In genomic region chr5:23626173-23626572, GRCm38 (mm10) we compare ENCODE assay signal across 24 mouse cellular contexts.
"Had no signal": no experiment of that assay in that cellular context is flagged by ENCODE, and none has a peak within 500 bp of the region (broad histone marks: within the 10 kb centered on the region; RNA-seq: fewer than 3 reads in every experiment).

No protein-coding gene starts in this region.

- DNase-seq: gastrocnemius, postnatal 14 days; heart, adult 2 months; heart, postnatal 10 days; heart, postnatal 4 days; kidney, adult 18-20 months; kidney, adult 8-10 months; kidney, postnatal 10 days; kidney, postnatal 25 days; kidney, postnatal 4 days; liver; lung, adult 18-20 months had no signal

- H3K4me3 ChIP-seq: heart, adult 2 months; hindbrain, embryonic 10.5 days; hindbrain, embryonic 12.5 days; intestine, embryonic 15.5 days; layer of hippocampus, adult 2 months; left cerebral cortex, adult 2 months; limb, embryonic 10.5 days; limb, embryonic 12.5 days had no signal

- H3K36me3 ChIP-seq: hindbrain, embryonic 10.5 days; hindbrain, embryonic 12.5 days; intestine, embryonic 15.5 days; limb, embryonic 10.5 days; limb, embryonic 12.5 days had no signal

- H3K9ac ChIP-seq: hindbrain, embryonic 12.5 days; hindbrain, embryonic 14.5 days; intestine, embryonic 15.5 days; limb, embryonic 12.5 days; liver, embryonic 14.5 days had no signal

- H3K27me3 ChIP-seq: hindbrain, embryonic 12.5 days; intestine, embryonic 15.5 days; limb, embryonic 12.5 days had no signal

- H3K4me1 ChIP-seq: hindbrain, embryonic 12.5 days; intestine, embryonic 15.5 days; limb, embryonic 10.5 days; limb, embryonic 12.5 days had no signal

- H3K4me2 ChIP-seq: heart, embryonic 11.5 days; hindbrain, embryonic 12.5 days; hindbrain, embryonic 14.5 days; intestine, embryonic 15.5 days; limb, embryonic 12.5 days; liver, embryonic 11.5 days had no signal

- H3K9me3 ChIP-seq: hindbrain, embryonic 10.5 days; hindbrain, embryonic 12.5 days; intestine, embryonic 15.5 days; limb, embryonic 10.5 days; limb, embryonic 12.5 days had no signal

- ATAC-seq: hindbrain, postnatal 0 days; intestine, embryonic 15.5 days; intestine, postnatal 0 days had no signal

- H3K27ac ChIP-seq: heart, adult 2 months; hindbrain, embryonic 10.5 days; hindbrain, embryonic 12.5 days; hindbrain, embryonic 14.5 days; hindbrain, postnatal 0 days; intestine, embryonic 15.5 days; layer of hippocampus, adult 2 months; left cerebral cortex, adult 2 months; limb, embryonic 10.5 days; limb, embryonic 12.5 days; liver, embryonic 14.5 days had no signal
